Mouse (Mus musculus): ENCODE measurements around the gene Ttc23. TPM values are rescaled to one million over a fixed set of nuclear protein-coding genes. Genes with fewer than 3 reads are reported as not detected.
A peak's percentile ranks its signal among the peaks of the same experiment; 100 is the strongest.

Ttc23 gene
- total and polyA plus RNA-seq, 3 experiments: 0.42 to 4.8 TPM; not detected in 1

- no peak for DNase-seq (ENCODE audit: low read depth, low spot score)
- no peak within 1 kb of the TSS for H3K4me3 ChIP-seq (ENCODE audit: control insufficient read depth in 1 of 2, insufficient read depth in 1 of 2, low read depth in 2 of 2, low read length in 2 of 2)
- H3K27ac ChIP-seq (ENCODE audit: control insufficient read depth, low read depth, low read length): no peak within 1 kb of the TSS
- H3K36me3 ChIP-seq (ENCODE audit: control insufficient read depth in 1 of 2, insufficient read depth in 2 of 2, low read length in 2 of 2): no peaks in the 10 kb centered on the region
- no peaks in the 10 kb centered on the region for H3K4me1 ChIP-seq (ENCODE audit: control insufficient read depth in 1 of 2, insufficient read depth in 2 of 2, low read length in 2 of 2)
- peak in 1 of 3 experiments; percentile 3; a peak in 1 of 6 replicates for TF ChIP-seq CTCF (IDR thresholded peaks at IDR 0.05 in 2 of 3, conservative IDR thresholded peaks at IDR 0.05 in 1 of 3; ENCODE audit: control insufficient read depth in 1 of 3, insufficient read depth in 1 of 3, low read depth in 2 of 3, low read length in 3 of 3, poor library complexity in 1 of 3, severe bottlenecking in 1 of 3)
- TF ChIP-seq NRF1 (IDR thresholded peaks at IDR 0.05; ENCODE audit: insufficient read depth, low read depth, low read length, poor library complexity, severe bottlenecking): no peak
- H3K27me3 ChIP-seq (ENCODE audit: control insufficient read depth in 1 of 2, insufficient read depth in 2 of 2, low read length in 2 of 2): no peaks in the 10 kb centered on the region
- H3K9me3 ChIP-seq (replicated peaks; ENCODE audit: insufficient read depth, low read length): no peaks in the 10 kb centered on the region
- no peak within 1 kb of the TSS for H3K9ac ChIP-seq (ENCODE audit: control insufficient read depth, low read depth, low read length, poor library complexity, severe bottlenecking)
- H3K79me2 ChIP-seq (ENCODE audit: control insufficient read depth, insufficient read depth, low read length, poor library complexity): no peaks in the 10 kb centered on the region
These were observed 112.4 kb downstream of the Ttc23 start, which contains the start of gene Synm for GRCm38 (mm10) chr7:67759629-67759995. Synm (minus strand) TSS chr7:67759742.

- no peak for DNase-seq (ENCODE audit: low read depth, low spot score)
- TF ChIP-seq MAFK (IDR thresholded peaks at IDR 0.05; ENCODE audit: borderline replicate concordance, low read depth, low read length) (no peak), USF2 (IDR thresholded peaks at IDR 0.05; ENCODE audit: borderline replicate concordance in 1 of 2, insufficient read depth in 1 of 2, low read depth in 1 of 2, low read length in 2 of 2) (no peak), MYC (IDR thresholded peaks at IDR 0.05; ENCODE audit: low read depth, low read length) (no peak), TBP (IDR thresholded peaks at IDR 0.05; ENCODE audit: low read depth, low read length) (no peak), POLR2AphosphoS2 (IDR thresholded peaks at IDR 0.05; ENCODE audit: low read length) (no peak)
- Histone ChIP-seq H3K9ac (ENCODE audit: control insufficient read depth, low read depth, low read length, poor library complexity, severe bottlenecking) (no peak overlapping the region), H3K27me3 (ENCODE audit: control insufficient read depth in 1 of 2, insufficient read depth in 2 of 2, low read length in 2 of 2) (no peaks in the 10 kb centered on the region), H3K9me3 (replicated peaks; ENCODE audit: insufficient read depth, low read length) (no peaks in the 10 kb centered on the region), H3K27ac (ENCODE audit: control insufficient read depth, low read depth, low read length) (no peak overlapping the region), H3K79me2 (ENCODE audit: control insufficient read depth, insufficient read depth, low read length, poor library complexity) (no peaks in the 10 kb centered on the region), H3K4me1 (ENCODE audit: control insufficient read depth in 1 of 2, insufficient read depth in 2 of 2, low read length in 2 of 2) (no peaks in the 10 kb centered on the region), H3K36me3 (ENCODE audit: control insufficient read depth in 1 of 2, insufficient read depth in 2 of 2, low read length in 2 of 2) (no peaks in the 10 kb centered on the region), H3K4me3 (ENCODE audit: control insufficient read depth in 1 of 2, insufficient read depth in 1 of 2, low read depth in 2 of 2, low read length in 2 of 2) (no peak overlapping the region)
These were observed 116.4 kb downstream of the Ttc23 start for GRCm38 (mm10) chr7:67763625-67764024.

GRCm38 (mm10) chr7:67768125-67768524, 120.9 kb downstream of the Ttc23 start:
- Histone ChIP-seq H3K4me3 (ENCODE audit: control insufficient read depth in 1 of 2, insufficient read depth in 1 of 2, low read depth in 2 of 2, low read length in 2 of 2) (no peak overlapping the region), H3K36me3 (ENCODE audit: control insufficient read depth in 1 of 2, insufficient read depth in 2 of 2, low read length in 2 of 2) (no peaks in the 10 kb centered on the region), H3K9ac (ENCODE audit: control insufficient read depth, low read depth, low read length, poor library complexity, severe bottlenecking) (no peak overlapping the region), H3K79me2 (ENCODE audit: control insufficient read depth, insufficient read depth, low read length, poor library complexity) (no peaks in the 10 kb centered on the region), H3K4me1 (ENCODE audit: control insufficient read depth in 1 of 2, insufficient read depth in 2 of 2, low read length in 2 of 2) (no peaks in the 10 kb centered on the region), H3K9me3 (replicated peaks; ENCODE audit: insufficient read depth, low read length) (no peaks in the 10 kb centered on the region), H3K27me3 (ENCODE audit: control insufficient read depth in 1 of 2, insufficient read depth in 2 of 2, low read length in 2 of 2) (no peaks in the 10 kb centered on the region), H3K27ac (ENCODE audit: control insufficient read depth, low read depth, low read length) (no peak overlapping the region)
- TF ChIP-seq MXI1 (IDR thresholded peaks at IDR 0.05; ENCODE audit: low read depth, low read length) (no peak), RAD21 (IDR thresholded peaks at IDR 0.05; ENCODE audit: low read depth, low read length) (no peak), RCOR1 (IDR thresholded peaks at IDR 0.05; ENCODE audit: low read depth, low read length) (no peak), CTCF (IDR thresholded peaks at IDR 0.05 in 2 of 3, conservative IDR thresholded peaks at IDR 0.05 in 1 of 3; ENCODE audit: control insufficient read depth in 1 of 3, insufficient read depth in 1 of 3, low read depth in 2 of 3, low read length in 3 of 3, poor library complexity in 1 of 3, severe bottlenecking in 1 of 3) (no peak), POLR2AphosphoS5 (IDR thresholded peaks at IDR 0.05; ENCODE audit: borderline replicate concordance, low read depth, low read length) (no peak), NRF1 (IDR thresholded peaks at IDR 0.05; ENCODE audit: insufficient read depth, low read depth, low read length, poor library complexity, severe bottlenecking) (no peak), EP300 (IDR thresholded peaks at IDR 0.05; ENCODE audit: low read depth in 1 of 2, low read length in 2 of 2) (no peak), ZNF384 (IDR thresholded peaks at IDR 0.05; ENCODE audit: low read depth, low read length) (no peak), BHLHE40 (IDR thresholded peaks at IDR 0.05; ENCODE audit: borderline replicate concordance, low read depth, low read length) (no peak), MAX (IDR thresholded peaks at IDR 0.05; ENCODE audit: low read length) (no peak), USF2 (IDR thresholded peaks at IDR 0.05; ENCODE audit: borderline replicate concordance in 1 of 2, insufficient read depth in 1 of 2, low read depth in 1 of 2, low read length in 2 of 2) (no peak), TCF12 (IDR thresholded peaks at IDR 0.05; ENCODE audit: low read depth, low read length) (no peak), SIN3A (IDR thresholded peaks at IDR 0.05; ENCODE audit: low read length) (no peak), TAL1 (IDR thresholded peaks at IDR 0.05; ENCODE audit: low read length) (no peak)
- DNase-seq (ENCODE audit: low read depth, low spot score): no peak
